Mouse (Mus musculus) gastrocnemius, adult 2 months (tissue): ENCODE data around the gene Edc3. TPM values are rescaled to one million over a fixed set of nuclear protein-coding genes. Genes with fewer than 3 reads are reported as not detected.

Experiments
- DNase-seq: peaks from one replicate; pipeline ENCODE4 v3.0.0; 2022
- H3K27ac ChIP-seq: fragments of 200-600 bp; 2 replicates; pipeline ENCODE4 v1.8.1; 2022; ENCODE audit warnings: mild to moderate bottlenecking
- H3K4me3 ChIP-seq: fragments of 200-600 bp; 2 replicates; pipeline ENCODE4 v1.8.1; 2022; ENCODE audit warnings: mild to moderate bottlenecking, moderate library complexity
- CTCF ChIP-seq: fragments of 200-600 bp; IDR thresholded peaks from 2 replicates; pipeline ENCODE4 v1.8.1; 2022; ENCODE audit warnings: antibody characterized with exemption, mild to moderate bottlenecking, moderate library complexity
- intact Hi-C: fragments of 180-260 bp; cut with DNase I; formaldehyde crosslinking; loops from one replicate; pipeline ENCODE4 v1.15.1; 2025
- total RNA-seq, 2 experiments: library from RNA; stranded (reverse); gene quantifications; 2 replicates each; pipeline ENCODE4 v1.2.3; 2021

The Edc3 gene
- total RNA-seq, 2 experiments from 2014 or later = 5.9 to 6.6 TPM

DNA sequence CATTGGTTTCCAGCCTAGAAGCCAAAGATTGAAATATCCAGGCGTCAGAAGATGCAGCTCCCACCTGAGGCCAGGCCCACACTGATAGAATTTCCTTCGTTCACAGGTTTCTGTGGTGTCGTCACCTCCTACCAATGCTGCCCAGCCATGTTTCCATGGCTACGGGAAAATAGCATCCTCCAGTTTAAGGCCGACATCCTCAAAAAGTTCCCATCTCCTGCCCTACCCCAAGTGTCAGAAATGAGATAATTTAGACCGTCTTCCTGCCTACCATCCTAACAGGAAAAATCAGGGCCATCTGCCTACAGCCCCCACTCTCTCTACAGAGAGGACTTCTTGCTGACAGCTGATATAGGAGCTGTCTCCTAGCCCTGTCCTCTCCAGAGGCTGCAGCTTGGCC is 58.1 kb downstream of the Edc3 start:
- no peak for TF ChIP-seq CTCF
- intact Hi-C loops = loop anchor here (5.0 kb wide), 1 partner anchor 146 kb away; the partner anchor contains the start of gene Ubl7
- Histone ChIP-seq H3K27ac (peak overlapping the region; percentile 97), H3K4me3 (peak overlapping the region; percentile 74)
- DNase-seq = no peak

DNA sequence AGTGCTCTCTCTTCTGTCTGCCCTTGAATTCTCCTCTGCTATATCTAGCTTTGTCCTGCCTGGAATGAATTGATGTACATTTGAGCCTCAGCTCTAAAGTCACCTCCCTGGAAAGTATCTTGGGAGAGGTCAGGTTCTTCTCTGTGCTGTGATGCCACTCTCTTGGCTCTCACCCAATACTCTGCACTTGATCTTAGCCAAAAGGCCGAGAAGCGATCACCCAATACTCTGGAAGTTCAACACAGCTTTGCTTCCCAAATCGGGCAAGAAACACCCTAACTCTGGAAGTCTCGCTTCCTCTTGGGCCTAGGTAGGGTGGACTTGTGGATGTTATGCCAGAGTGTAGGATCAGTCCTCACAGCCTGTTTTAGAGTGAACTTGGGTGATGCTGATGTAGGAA is 58.9 kb downstream of the Edc3 start:
- DNase-seq = no peak
- intact Hi-C loops = loop anchor here (5.0 kb wide), 1 partner anchor 145 kb away; the partner anchor contains the start of gene Ubl7
- H3K4me3 ChIP-seq = peak overlapping the region; percentile 74
- H3K27ac ChIP-seq = peak overlapping the region; percentile 97
- no peak for TF ChIP-seq CTCF

DNA sequence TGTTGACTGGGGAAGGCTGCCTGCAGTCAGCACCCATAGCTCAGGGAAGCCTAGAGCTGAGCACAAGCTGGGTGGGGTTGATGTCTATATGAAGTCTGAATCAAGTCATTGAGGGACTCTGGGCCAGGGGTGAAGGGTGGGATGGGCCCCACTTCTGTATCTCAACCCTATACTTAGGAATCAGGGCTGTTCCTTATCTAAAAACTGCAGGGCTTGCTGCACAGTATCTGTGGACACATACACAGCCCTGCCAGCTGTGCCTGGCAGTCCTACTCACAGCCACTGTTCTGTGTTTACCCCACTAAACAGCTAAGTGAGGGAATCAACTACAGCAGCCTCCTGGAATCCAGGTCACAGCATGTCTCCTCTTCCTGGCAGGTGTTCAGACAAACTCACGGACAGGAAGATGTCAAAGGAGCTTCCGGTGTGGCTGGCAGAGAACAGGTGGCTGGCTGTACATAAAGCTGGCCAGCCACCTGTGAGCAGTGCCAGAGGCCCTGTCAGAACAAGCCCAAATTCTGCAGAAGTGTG is 61.3 kb downstream of the Edc3 start:
- Histone ChIP-seq H3K27ac (peak overlapping the region; percentile 82), H3K4me3 (no peak overlapping the region)
- intact Hi-C loops = loop anchor here (2.0 to 5.0 kb wide), 2 partner anchors 55 to 143 kb away; partner anchors contain the start of gene Ubl7
- DNase-seq = peak; percentile 65
- no peak for TF ChIP-seq CTCF

GRCm38 (mm10) chr9:57770214-57770613 is 61.9 kb downstream of the Edc3 start:
- no peak for DNase-seq
- intact Hi-C loops = loop anchor here (2.0 kb wide), 1 partner anchor 55 kb away; no protein-coding TSS in a partner anchor
- peak overlapping the region; percentile 82 for H3K27ac ChIP-seq
- H3K4me3 ChIP-seq = no peak overlapping the region
- no peak for TF ChIP-seq CTCF

- peak overlapping the region; percentile 38 for H3K27ac ChIP-seq
- no peak for TF ChIP-seq CTCF
- no peak for DNase-seq
- intact Hi-C loops = loop anchor here (2.0 kb wide), 1 partner anchor 54 kb away; no protein-coding TSS in a partner anchor
- no peak overlapping the region for H3K4me3 ChIP-seq
Observed at GRCm38 (mm10) chr9:57770836-57771235, 62.5 kb downstream of the Edc3 start.

GRCm38 (mm10) chr9:57773754-57774153 is 65.4 kb downstream of the Edc3 start:
- no peak for TF ChIP-seq CTCF
- Histone ChIP-seq H3K27ac (no peak overlapping the region), H3K4me3 (no peak overlapping the region)
- intact Hi-C loops = no loop called here
- DNase-seq = no peak

GRCm38 (mm10) chr9:57774168-57774567 is 65.8 kb downstream of the Edc3 start:
- DNase-seq = no peak
- intact Hi-C loops = no loop called here
- H3K27ac ChIP-seq = no peak overlapping the region
- no peak overlapping the region for H3K4me3 ChIP-seq
- peak; percentile 57 for TF ChIP-seq CTCF

DNA sequence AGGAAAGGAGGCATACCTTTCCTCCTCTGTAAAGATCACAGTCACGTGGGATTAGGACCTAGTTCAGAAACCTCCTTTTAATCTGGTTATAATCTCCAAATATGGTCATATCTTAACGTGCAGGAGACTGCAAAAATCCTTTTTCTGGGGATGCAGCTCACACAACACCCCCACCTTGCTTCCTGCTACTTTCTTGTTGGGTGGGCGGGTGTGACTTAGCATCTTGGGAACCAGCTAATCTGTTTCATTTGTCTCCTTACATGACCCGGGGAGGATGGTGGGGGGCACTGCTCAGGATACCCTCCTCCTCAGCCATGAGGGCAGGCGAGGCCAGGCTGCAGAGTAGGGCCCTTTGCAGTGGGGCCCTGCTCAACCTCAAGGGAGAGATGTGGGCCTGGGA is 66.7 kb downstream of the Edc3 start:
- Histone ChIP-seq H3K4me3 (no peak overlapping the region), H3K27ac (no peak overlapping the region)
- TF ChIP-seq CTCF = no peak
- no peak for DNase-seq
- intact Hi-C loops = no loop called here

GRCm38 (mm10) chr9:57775736-57776135 is 67.4 kb downstream of the Edc3 start:
- TF ChIP-seq CTCF = no peak
- intact Hi-C loops = no loop called here
- DNase-seq = no peak
- no peak overlapping the region for H3K27ac ChIP-seq
- H3K4me3 ChIP-seq = no peak overlapping the region

DNA sequence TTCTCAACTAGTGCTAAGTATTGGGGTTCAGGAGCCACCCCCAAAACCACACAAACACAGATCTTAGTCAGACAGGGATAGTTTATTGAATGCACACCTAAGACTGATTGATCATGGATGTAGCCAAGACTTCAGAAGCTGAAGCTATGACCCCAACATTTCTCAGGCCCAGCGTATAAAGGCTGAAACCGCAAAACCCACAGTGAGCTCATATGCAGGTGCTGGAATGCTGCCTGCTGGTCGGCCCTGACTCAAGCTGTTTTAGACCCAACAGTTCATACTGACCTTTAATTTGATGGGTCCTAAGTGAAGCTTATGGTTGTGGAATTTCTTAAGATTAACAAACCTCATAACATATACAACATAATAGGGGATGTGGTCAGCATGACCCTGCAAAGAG is 74.3 kb downstream of the Edc3 start:
- no peak for TF ChIP-seq CTCF
- Histone ChIP-seq H3K27ac (no peak overlapping the region), H3K4me3 (no peak overlapping the region)
- no peak for DNase-seq
- intact Hi-C loops = no loop called here

DNA sequence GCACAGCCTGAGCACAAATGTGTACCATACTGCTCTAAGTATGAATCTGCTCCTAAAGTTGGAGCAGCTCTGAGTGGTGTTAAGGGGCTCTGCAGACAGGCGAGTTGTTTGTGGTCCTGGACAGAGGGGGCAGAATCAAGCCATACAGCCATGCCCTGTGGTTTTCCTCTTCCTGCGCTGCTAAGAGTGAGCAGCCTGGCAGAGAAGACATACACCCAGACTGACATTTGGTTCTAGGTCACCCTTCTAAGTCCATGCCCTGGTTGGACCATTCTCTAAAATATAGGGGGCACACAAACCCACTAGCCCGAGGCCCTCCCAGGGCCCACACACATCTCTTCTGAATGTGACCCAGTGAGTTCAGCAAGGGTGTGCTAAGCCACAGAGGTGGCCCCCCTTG is 81.4 kb downstream of the Edc3 start:
- Histone ChIP-seq H3K27ac (no peak overlapping the region), H3K4me3 (no peak overlapping the region)
- TF ChIP-seq CTCF = no peak
- intact Hi-C loops = no loop called here
- DNase-seq = no peak

GRCm38 (mm10) chr9:57797456-57797855 is 89.1 kb downstream of the Edc3 start:
- Histone ChIP-seq H3K27ac (no peak overlapping the region), H3K4me3 (no peak overlapping the region)
- intact Hi-C loops = no loop called here
- DNase-seq = no peak
- no peak for TF ChIP-seq CTCF

DNA sequence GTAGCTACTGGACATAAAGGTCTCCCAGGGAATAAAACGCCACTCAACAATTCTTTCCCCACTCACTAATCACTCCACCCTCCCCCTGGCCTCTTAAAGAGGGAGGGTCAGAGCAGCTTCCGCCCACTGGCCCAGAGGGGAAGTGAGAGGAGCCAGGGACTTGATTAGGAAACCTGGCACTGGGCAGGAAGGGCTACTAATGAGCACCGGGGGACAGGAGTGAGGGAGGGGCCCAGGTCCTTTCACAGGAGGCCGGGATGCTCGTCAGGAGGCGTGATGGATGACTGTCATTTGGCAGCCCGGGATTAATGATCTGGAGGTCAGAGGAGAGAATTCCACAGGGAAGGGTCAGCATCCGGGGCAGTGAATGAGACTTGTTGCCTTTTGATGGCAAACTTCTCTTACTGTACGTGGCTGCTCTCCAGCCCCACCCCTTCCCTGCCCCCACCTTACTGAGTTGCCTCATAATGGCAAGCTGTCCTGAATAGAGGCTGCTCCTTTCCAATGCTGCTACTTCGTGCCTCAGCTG is 90.4 kb downstream of the Edc3 start:
- intact Hi-C loops = no loop called here
- no peak for TF ChIP-seq CTCF
- H3K4me3 ChIP-seq = no peak overlapping the region
- DNase-seq = peak; percentile 41
- H3K27ac ChIP-seq = no peak overlapping the region
